In genomic region chr13:59041013-59041764, GRCm38 (mm10) we compare ENCODE assay signal across 9 mouse cellular contexts.
DNase-seq lines count a peak whose midpoint lies in the region; ATAC-seq lines count a peak whose summit lies in the region.
"Had no signal": no experiment of that assay in that cellular context is flagged by ENCODE, and none has a peak within 500 bp of the region (broad histone marks: within the 10 kb centered on the region; RNA-seq: fewer than 3 reads in every experiment).

No protein-coding gene starts in this region.

- no peaks in the 10 kb centered on the region for H3K36me3 ChIP-seq in forebrain, embryonic 10.5 days (replicated peaks)
- H3K36me3 ChIP-seq in midbrain, embryonic 16.5 days (ENCODE audit: control insufficient read depth, insufficient read depth, low read length) = no peaks in the 10 kb centered on the region
- H3K36me3 ChIP-seq: liver, embryonic 15.5 days had no signal

- ATAC-seq in midbrain, embryonic 16.5 days = peak; percentile 99
- ATAC-seq in monocyte, adult 5-6 weeks (replicated peaks; ENCODE audit: insufficient number of reproducible peaks, low FRiP score, low TSS enrichment, poor library complexity, severe bottlenecking) = no peak
- no peak for ATAC-seq in megakaryocyte progenitor cell, adult 5-6 weeks (replicated peaks; ENCODE audit: poor library complexity)

- DNase-seq in ZHBTc4 (ENCODE audit: low read depth, low spot score) (peak; percentile 25), MN1 (ENCODE audit: low spot score) (no peak)
- peak; percentile 72 for DNase-seq in forebrain, embryonic 10.5 days (ENCODE audit: extremely low spot score, low spot score)
- peak; percentile 65 to 75 for DNase-seq in layer of hippocampus, adult 8-10 months (ENCODE audit: low spot score in 2 of 2)
- no peak for DNase-seq in lung, postnatal 14 days

- H3K9me3 ChIP-seq in forebrain, embryonic 10.5 days = no peaks in the 10 kb centered on the region
- no peaks in the 10 kb centered on the region for H3K9me3 ChIP-seq in midbrain, embryonic 16.5 days (replicated peaks; ENCODE audit: control insufficient read depth, low read length, poor library complexity, severe bottlenecking)
- H3K9me3 ChIP-seq: liver, embryonic 15.5 days had no signal

- peaks cover 33% of the 10 kb centered on the region for H3K4me1 ChIP-seq in forebrain, embryonic 10.5 days
- H3K4me1 ChIP-seq in midbrain, embryonic 16.5 days (ENCODE audit: control insufficient read depth, insufficient read depth, low read length) = peaks cover 36% of the 10 kb centered on the region
- H3K4me1 ChIP-seq: liver, embryonic 15.5 days had no signal

- H3K4me3 ChIP-seq in forebrain, embryonic 10.5 days = peak overlapping the region; percentile 18; the same call in 1 of the 2 replicates
- no peak overlapping the region for H3K4me3 ChIP-seq in midbrain, embryonic 16.5 days (ENCODE audit: low read depth, low read length)
- H3K4me3 ChIP-seq: liver, embryonic 15.5 days had no signal

- H3K4me2 ChIP-seq in midbrain, embryonic 16.5 days (ENCODE audit: low read length) = peak overlapping the region; percentile 41
- H3K4me2 ChIP-seq: liver, embryonic 15.5 days had no signal

- 55% methylated on average over 9 of the region's 9 CpGs for WGBS in forebrain, embryonic 10.5 days
- WGBS in midbrain, embryonic 16.5 days = 12% methylated on average over 9 of the region's 9 CpGs

- H3K27me3 ChIP-seq in forebrain, embryonic 10.5 days (ENCODE audit: poor library complexity, severe bottlenecking) = no peaks in the 10 kb centered on the region
- no peaks in the 10 kb centered on the region for H3K27me3 ChIP-seq in midbrain, embryonic 16.5 days (ENCODE audit: control insufficient read depth, insufficient read depth, low read depth, low read length)
- H3K27me3 ChIP-seq: liver, embryonic 15.5 days had no signal

- H3K27ac ChIP-seq in forebrain, embryonic 10.5 days = peak overlapping the region; percentile 82
- H3K27ac ChIP-seq in midbrain, embryonic 16.5 days (ENCODE audit: low read length) = peak overlapping the region; percentile 96
- H3K27ac ChIP-seq: liver, embryonic 15.5 days had no signal

- peak overlapping the region; percentile 31; the same call in 1 of the 2 replicates for H3K9ac ChIP-seq in midbrain, embryonic 16.5 days (ENCODE audit: low read depth, low read length)
- H3K9ac ChIP-seq: liver, embryonic 15.5 days had no signal

Comparison
In these comparisons a context has a peak if more than half of its experiments do, and no peak if none do; other contexts are left out.
1. DNase-seq: peak in ZHBTc4 (single experiment), forebrain, embryonic 10.5 days (single experiment) and layer of hippocampus, adult 8-10 months (2 of 2); none in MN1 (single experiment) and lung, postnatal 14 days (single experiment).